Mouse (Mus musculus) midbrain, embryonic 16.5 days (tissue): ENCODE measurements around the gene Olfml2b. TPM values are rescaled to one million over a fixed set of nuclear protein-coding genes. Genes with fewer than 3 reads are reported as not detected.

ENCODE experiments used
- ATAC-seq: fragments of 200-750 bp; cut with Nextera tagmentation; 2 replicates; pipeline ENCODE4 v1.8.0; 2017; ENCODE audit warnings: moderate TSS enrichment
- H3K27ac ChIP-seq: fragments of 300-500 bp; sonication (generic); 2 replicates; pipeline ENCODE4 v1.5.1; 2014; ENCODE audit warnings: mild to moderate bottlenecking, low read length, mixed read lengths
- H3K27me3 ChIP-seq: fragments of 300-500 bp; sonication (generic); 2 replicates; pipeline ENCODE4 v1.6.1; 2014; ENCODE audit warnings: low read depth, low read length, mixed read lengths; ENCODE audit not compliant: control insufficient read depth, insufficient read depth
- H3K36me3 ChIP-seq: fragments of 300-500 bp; sonication (generic); 2 replicates; pipeline ENCODE4 v1.6.1; 2014; ENCODE audit warnings: mild to moderate bottlenecking, low read length, moderate library complexity, mixed read lengths; ENCODE audit not compliant: control insufficient read depth, insufficient read depth
- H3K4me1 ChIP-seq: fragments of 300-500 bp; sonication (generic); 2 replicates; pipeline ENCODE4 v1.6.1; 2014; ENCODE audit warnings: mild to moderate bottlenecking, low read length, mixed read lengths; ENCODE audit not compliant: control insufficient read depth, insufficient read depth
- H3K4me2 ChIP-seq: fragments of 300-500 bp; sonication (generic); 2 replicates; pipeline ENCODE4 v1.6.1; 2014; ENCODE audit warnings: mild to moderate bottlenecking, low read length, mixed read lengths
- H3K4me3 ChIP-seq: fragments of 300-500 bp; sonication (generic); 2 replicates; pipeline ENCODE4 v1.5.1; 2014; ENCODE audit warnings: low read depth, mild to moderate bottlenecking, low read length, moderate library complexity, mixed read lengths
- H3K9ac ChIP-seq: fragments of 300-500 bp; sonication (generic); 2 replicates; pipeline ENCODE4 v1.6.1; 2014; ENCODE audit warnings: low read depth, low read length, mixed read lengths
- H3K9me3 ChIP-seq: fragments of 300-500 bp; sonication (generic); replicated peaks from 2 replicates; pipeline ENCODE4 v1.6.1; 2014; ENCODE audit warnings: mild to moderate bottlenecking, low read length, mixed read lengths; ENCODE audit not compliant: control insufficient read depth, poor library complexity, severe bottlenecking
- WGBS: fragments of 180-500 bp; shearing (Covaris S2); extraction: QIAGEN DNeasy Blood & Tissue Kit; methylation state at CpG from one replicate; pipeline ENCODE4 v1.1.7; 2014; 5-methylcytosine and 5-hydroxymethylcytosine counted together
- polyA plus RNA-seq: library from polyadenylated mRNA; unstranded; fragments of >200 nt; fragmentation: Nextera tagmentation; extraction: Ambion mirVana; gene quantifications from 2 replicates; pipeline ENCODE4 v1.2.1, GENCODE M21; 2015

Gene Olfml2b
- 4.2 and 5.1 TPM in 2 replicates for polyA plus RNA-seq

DNA sequence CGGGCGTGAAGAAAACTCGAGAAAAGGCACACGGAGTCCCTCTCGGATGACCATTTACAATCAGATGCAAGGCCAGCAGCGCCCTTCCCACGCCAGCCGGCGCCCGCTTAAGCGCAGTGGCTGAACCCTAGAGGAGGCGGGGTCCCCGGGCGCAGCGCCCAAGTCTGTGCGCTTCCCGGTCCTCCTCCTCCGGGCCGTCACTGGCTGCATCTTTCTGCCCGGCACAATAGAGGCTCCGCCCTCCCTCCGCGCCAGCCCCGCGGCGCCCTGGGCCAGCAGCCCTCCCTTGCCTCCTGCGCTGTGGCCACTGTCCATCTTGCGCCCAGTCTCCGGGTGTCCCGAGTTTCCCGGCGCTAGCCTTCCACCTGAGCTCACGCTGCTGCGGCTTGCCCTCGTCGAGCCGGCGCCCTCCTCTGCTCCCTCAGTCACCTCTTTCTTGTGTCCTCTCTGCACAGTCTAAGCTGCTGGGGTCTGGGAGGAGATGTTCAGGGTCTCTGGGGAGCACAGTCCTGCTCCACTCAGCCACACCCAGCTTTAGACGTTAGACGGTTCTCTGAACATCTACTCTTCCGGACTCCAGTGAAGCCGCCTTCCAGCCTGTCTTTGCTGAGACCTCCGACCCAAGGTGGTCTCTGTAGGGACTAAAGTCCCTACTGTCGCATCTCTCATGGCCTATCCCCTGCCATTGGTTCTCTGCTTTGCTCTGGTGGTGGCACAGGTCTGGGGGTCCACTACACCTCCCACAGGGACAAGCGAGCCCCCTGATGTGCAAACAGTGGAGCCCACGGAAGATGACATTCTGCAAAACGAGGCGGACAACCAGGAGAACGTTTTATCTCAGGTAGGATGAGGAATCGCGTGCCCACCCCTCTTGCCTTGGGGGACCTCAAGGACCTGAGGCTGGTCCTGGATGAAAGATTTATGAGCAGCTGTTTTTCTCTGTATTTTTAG lies at the start of gene Olfml2b:
Gene Olfml2b (plus strand): TSS at position 278 of the 951 bp plus-strand sequence.
- peak within 1 kb of the TSS; percentile 58 for H3K4me3 ChIP-seq
- H3K27me3 ChIP-seq: no peaks in the 10 kb centered on the region
- peaks cover 14% of the 10 kb centered on the region for H3K4me1 ChIP-seq
- WGBS: 13% methylated on average over 48 of the region's 51 CpGs
- H3K4me2 ChIP-seq: peak within 1 kb of the TSS; percentile 90
- H3K9me3 ChIP-seq: no peaks in the 10 kb centered on the region
- peak within 1 kb of the TSS; percentile 81 for H3K9ac ChIP-seq
- ATAC-seq: peak; percentile 96
- H3K27ac ChIP-seq: no peak within 1 kb of the TSS
- no peaks in the 10 kb centered on the region for H3K36me3 ChIP-seq

GRCm38 (mm10) chr1:170594575-170594974 lies 49.8 kb upstream of the Olfml2b start:
- H3K4me2 ChIP-seq: no peak overlapping the region
- H3K36me3 ChIP-seq: no peaks in the 10 kb centered on the region
- ATAC-seq: no peak
- 96% methylated on average over 7 of the region's 7 CpGs for WGBS
- H3K27ac ChIP-seq: no peak overlapping the region
- H3K9ac ChIP-seq: no peak overlapping the region
- no peak overlapping the region for H3K4me3 ChIP-seq
- H3K9me3 ChIP-seq: no peaks in the 10 kb centered on the region
- H3K4me1 ChIP-seq: no peaks in the 10 kb centered on the region
- H3K27me3 ChIP-seq: no peaks in the 10 kb centered on the region

DNA sequence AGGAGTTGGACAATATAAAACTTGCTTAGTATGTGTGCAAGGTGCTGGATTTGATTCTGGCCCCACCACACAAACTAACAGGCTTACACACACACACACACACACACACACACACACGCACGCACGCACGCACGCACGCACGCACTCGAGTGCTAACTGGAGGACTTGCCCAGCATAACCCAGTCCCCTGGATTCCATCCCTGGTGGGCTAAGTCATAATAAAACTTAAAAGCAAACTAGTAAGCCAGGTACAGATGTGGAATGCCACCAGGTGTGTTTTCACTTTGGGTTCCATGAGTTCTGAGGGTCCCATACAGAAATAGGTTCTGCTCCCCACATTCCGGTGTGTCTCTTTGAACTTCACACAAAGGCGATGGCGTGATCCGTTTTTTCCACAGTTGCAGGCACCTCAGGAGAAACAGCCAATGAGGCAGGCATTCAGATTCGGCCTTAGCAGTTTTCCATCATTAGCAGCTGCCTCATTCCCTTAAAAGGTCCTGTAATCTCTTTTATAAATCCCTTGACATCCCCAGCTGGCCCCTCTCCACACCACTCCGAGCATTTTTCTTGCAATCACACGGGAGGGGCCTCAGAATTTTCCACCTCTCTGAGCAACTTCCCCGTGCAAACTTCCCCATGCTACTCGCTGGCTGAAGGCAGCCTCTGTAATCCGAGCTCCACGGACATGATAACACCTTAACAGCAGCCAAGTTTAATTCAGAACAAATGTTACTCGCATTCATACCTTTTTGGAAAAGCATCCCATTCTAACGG lies 38.9 kb upstream of the Olfml2b start:
- no peak for ATAC-seq
- WGBS: 69% methylated on average over 21 of the region's 21 CpGs
- no peak overlapping the region for H3K27ac ChIP-seq
- H3K4me1 ChIP-seq: no peaks in the 10 kb centered on the region
- H3K9ac ChIP-seq: no peak overlapping the region
- no peaks in the 10 kb centered on the region for H3K27me3 ChIP-seq
- no peaks in the 10 kb centered on the region for H3K9me3 ChIP-seq
- no peaks in the 10 kb centered on the region for H3K36me3 ChIP-seq
- H3K4me2 ChIP-seq: no peak overlapping the region
- H3K4me3 ChIP-seq: no peak overlapping the region

DNA sequence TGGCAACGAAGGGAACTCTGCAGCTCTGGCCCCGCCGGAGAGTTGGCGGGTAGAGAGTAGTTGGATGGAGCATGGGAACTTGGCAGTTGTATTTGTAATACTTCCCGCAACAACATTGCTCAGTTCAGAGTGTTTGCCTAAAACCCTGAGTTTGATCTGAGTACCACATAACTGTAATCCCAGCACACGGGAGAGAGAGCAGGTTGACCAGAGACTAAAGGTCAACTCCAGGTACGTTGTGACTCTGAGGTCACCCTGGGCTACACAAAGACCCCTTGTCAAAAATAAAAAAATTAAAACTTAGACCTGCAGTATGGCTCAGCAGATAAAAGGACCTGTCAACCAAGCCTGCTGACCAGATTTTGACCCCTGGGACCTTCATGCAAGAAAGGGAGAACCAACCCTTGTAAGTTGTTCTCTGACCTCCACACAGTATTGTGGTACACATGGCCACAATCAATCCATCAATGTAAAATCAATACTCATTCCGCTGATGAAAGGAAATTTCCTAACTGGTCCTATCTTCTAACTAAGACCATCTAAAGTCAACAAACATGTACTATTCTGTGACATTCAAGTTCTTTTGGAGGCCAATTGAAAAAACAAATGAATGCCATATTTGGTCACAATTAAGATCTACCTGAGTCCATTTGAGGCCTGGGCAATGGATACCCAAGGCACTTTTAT lies 37.0 kb upstream of the Olfml2b start:
- Histone ChIP-seq H3K9me3 (no peaks in the 10 kb centered on the region), H3K36me3 (no peaks in the 10 kb centered on the region), H3K27me3 (no peaks in the 10 kb centered on the region), H3K4me3 (no peak overlapping the region), H3K9ac (no peak overlapping the region), H3K4me2 (no peak overlapping the region), H3K4me1 (no peaks in the 10 kb centered on the region), H3K27ac (no peak overlapping the region)
- ATAC-seq: no peak
- WGBS: 96% methylated on average over 8 of the region's 8 CpGs

DNA sequence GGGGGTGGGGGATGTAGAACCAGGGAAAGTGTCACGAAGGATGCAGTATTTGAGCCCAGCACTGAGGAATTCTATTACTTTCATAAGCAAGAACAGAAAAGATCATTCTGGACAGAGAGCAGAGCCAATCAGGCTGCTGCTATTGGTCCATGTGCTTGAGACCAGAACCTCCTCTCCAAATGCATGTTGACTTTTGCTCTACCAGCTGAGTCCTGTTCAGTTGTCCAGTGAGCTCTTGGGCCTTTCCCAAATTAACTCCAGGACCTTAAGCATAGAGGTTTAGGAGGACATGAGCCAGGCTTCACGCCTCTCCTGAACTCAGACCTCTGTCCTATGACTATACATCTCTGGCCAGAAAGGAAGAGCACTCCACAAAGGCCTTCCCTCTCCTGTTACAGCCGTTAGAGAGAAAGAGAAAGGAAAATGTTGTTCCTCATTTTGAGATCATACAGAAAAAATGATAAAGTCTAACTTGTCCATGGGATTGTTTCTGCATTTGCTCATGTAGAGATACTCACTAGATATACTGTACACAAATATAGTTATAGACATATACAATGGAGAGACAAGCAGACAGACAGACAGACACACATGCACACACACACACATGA lies 35.8 kb upstream of the Olfml2b start:
- WGBS: 89% methylated on average over 3 of the region's 3 CpGs
- no peaks in the 10 kb centered on the region for H3K36me3 ChIP-seq
- H3K27me3 ChIP-seq: no peaks in the 10 kb centered on the region
- no peak overlapping the region for H3K27ac ChIP-seq
- ATAC-seq: no peak
- H3K4me2 ChIP-seq: no peak overlapping the region
- H3K9me3 ChIP-seq: no peaks in the 10 kb centered on the region
- no peak overlapping the region for H3K9ac ChIP-seq
- no peak overlapping the region for H3K4me3 ChIP-seq
- no peaks in the 10 kb centered on the region for H3K4me1 ChIP-seq

DNA sequence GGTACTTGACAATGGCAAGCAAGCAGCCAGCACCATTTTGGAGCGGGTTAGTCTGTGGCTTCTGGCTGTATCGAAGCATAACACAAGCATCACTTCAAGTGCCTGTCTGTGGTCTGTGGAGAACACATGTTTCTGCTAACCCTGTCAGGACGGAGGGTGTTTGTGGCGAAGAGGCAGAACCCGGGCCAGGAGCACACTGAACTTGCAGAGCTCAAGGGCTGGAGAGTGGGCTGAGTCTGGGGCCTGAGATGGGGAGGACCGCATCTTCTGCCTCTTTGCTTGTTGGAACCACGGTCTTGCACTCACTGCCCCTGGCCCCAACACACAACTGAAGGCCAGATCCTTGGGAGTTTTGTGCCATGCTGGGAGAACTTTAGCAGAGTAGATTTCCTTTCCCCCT lies 34.5 kb upstream of the Olfml2b start:
- Histone ChIP-seq H3K4me2 (no peak overlapping the region), H3K9ac (no peak overlapping the region)
- WGBS: 88% methylated on average over 7 of the region's 7 CpGs

DNA sequence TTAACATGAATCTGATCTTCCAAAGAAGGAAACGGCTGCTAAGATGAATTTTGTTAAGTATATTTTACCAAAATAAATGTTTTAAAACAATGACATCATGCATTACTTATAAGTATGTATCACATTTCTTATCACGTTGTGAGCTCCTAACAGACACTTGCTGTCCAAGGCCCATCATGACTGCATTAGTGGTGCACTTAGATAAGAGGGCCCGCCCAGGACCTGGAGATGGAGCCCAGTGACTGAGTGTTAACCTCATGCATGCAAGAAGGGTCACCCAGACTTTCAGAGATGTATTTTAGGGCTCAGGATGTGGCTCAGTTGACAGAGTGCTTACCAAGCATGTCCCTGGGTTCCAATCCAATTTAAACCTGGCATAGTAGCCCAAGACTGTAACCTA lies 34.0 kb upstream of the Olfml2b start:
- H3K36me3 ChIP-seq: no peaks in the 10 kb centered on the region
- ATAC-seq: no peak
- no peaks in the 10 kb centered on the region for H3K9me3 ChIP-seq
- no peaks in the 10 kb centered on the region for H3K4me1 ChIP-seq
- H3K27me3 ChIP-seq: no peaks in the 10 kb centered on the region
- no peak overlapping the region for H3K9ac ChIP-seq
- no peak overlapping the region for H3K4me2 ChIP-seq
- H3K4me3 ChIP-seq: no peak overlapping the region
- WGBS: 89% methylated on average over 3 of the region's 3 CpGs
- H3K27ac ChIP-seq: no peak overlapping the region

More for the DNA sequence above, 34.5 kb upstream of the Olfml2b start:
- Histone ChIP-seq H3K4me1 (no peaks in the 10 kb centered on the region), H3K27ac (no peak overlapping the region), H3K4me3 (no peak overlapping the region), H3K9me3 (no peaks in the 10 kb centered on the region), H3K36me3 (no peaks in the 10 kb centered on the region), H3K27me3 (no peaks in the 10 kb centered on the region)
- no peak for ATAC-seq

DNA sequence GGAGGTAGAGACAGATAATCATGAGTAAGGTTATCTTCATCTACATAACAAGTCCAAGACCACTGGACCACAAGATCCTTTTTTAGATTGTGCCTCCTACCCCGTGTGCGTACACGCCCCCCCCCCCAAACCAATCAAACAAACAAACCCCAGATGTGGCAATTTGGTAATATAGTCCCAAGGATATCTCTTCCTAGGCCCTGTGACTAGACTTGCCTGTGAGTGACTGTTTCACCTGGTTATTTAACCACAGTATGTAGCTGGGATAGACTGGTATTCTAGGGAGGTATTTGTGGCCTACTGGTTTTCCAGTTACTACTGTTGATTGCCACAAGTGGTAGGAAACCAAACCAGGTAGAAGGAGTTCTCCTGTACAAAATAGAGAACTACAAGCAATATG lies 33.6 kb upstream of the Olfml2b start:
- Histone ChIP-seq H3K4me3 (no peak overlapping the region), H3K9me3 (no peaks in the 10 kb centered on the region), H3K9ac (no peak overlapping the region), H3K4me2 (no peak overlapping the region), H3K27me3 (no peaks in the 10 kb centered on the region), H3K36me3 (no peaks in the 10 kb centered on the region), H3K27ac (no peak overlapping the region), H3K4me1 (no peaks in the 10 kb centered on the region)
- WGBS: 95% methylated on average over 3 of the region's 3 CpGs
- no peak for ATAC-seq
